Mouse (Mus musculus) hindbrain, embryonic 10.5 days (tissue): ENCODE measurements around the gene Rpl3. TPM values are rescaled to one million over a fixed set of nuclear protein-coding genes. Genes with fewer than 3 reads are reported as not detected.

Experiments used
- DNase-seq: peaks from one replicate; pipeline ENCODE4 v3.0.0-alpha.2; 2017; ENCODE audit warnings: low spot score
- H3K27ac ChIP-seq: fragments of 300-500 bp; sonication (generic); 2 replicates; pipeline ENCODE4 v1.5.1; 2016; ENCODE audit warnings: mild to moderate bottlenecking, moderate library complexity
- H3K27me3 ChIP-seq: fragments of 300-500 bp; sonication (generic); 2 replicates; pipeline ENCODE4 v1.6.1; 2016; ENCODE audit warnings: mild to moderate bottlenecking; ENCODE audit not compliant: poor library complexity, insufficient read depth, severe bottlenecking
- H3K36me3 ChIP-seq: fragments of 300-500 bp; sonication (generic); 2 replicates; pipeline ENCODE4 v1.6.1; 2016; ENCODE audit warnings: mild to moderate bottlenecking, moderate library complexity
- H3K4me1 ChIP-seq: fragments of 300-500 bp; sonication (generic); replicated peaks from 2 replicates; pipeline ENCODE4 v1.6.1; 2016; ENCODE audit warnings: mild to moderate bottlenecking
- H3K4me3 ChIP-seq: fragments of 300-500 bp; sonication (generic); 2 replicates; pipeline ENCODE4 v1.5.1; 2016; ENCODE audit warnings: mild to moderate bottlenecking, moderate library complexity
- H3K9me3 ChIP-seq: fragments of 300-500 bp; sonication (generic); 2 replicates; pipeline ENCODE4 v1.6.1; 2016; ENCODE audit warnings: mild to moderate bottlenecking, moderate library complexity
- WGBS: fragments of 180-500 bp; shearing (Covaris S2); methylation state at CpG from one replicate; pipeline ENCODE4 v1.1.7; 2016; 5-methylcytosine and 5-hydroxymethylcytosine counted together
- polyA plus RNA-seq: library from polyadenylated mRNA; unstranded; fragments of >200 nt; fragmentation: Nextera tagmentation; extraction: Ambion mirVana; gene quantifications from 2 replicates; pipeline ENCODE4 v1.2.1, GENCODE M21; 2016

Rpl3 gene
- polyA plus RNA-seq, 1 experiment from 2014 or later: 806 TPM

GRCm38 (mm10) chr15:80107575-80107974, 15.9 kb upstream of the Rpl3 start:
- Histone ChIP-seq H3K27ac (no peak overlapping the region), H3K4me1 (no peaks in the 10 kb centered on the region; the same call in 1 of the 2 replicates), H3K27me3 (no peaks in the 10 kb centered on the region), H3K9me3 (no peaks in the 10 kb centered on the region), H3K36me3 (no peaks in the 10 kb centered on the region), H3K4me3 (no peak overlapping the region)
- DNase-seq: no peak
- whole genome bisulfite sequencing: 91% methylated on average over 3 of the region's 3 CpGs

GRCm38 (mm10) chr15:80107143-80107542, 15.5 kb upstream of the Rpl3 start:
- Histone ChIP-seq H3K27me3 (no peaks in the 10 kb centered on the region), H3K36me3 (no peaks in the 10 kb centered on the region), H3K9me3 (no peaks in the 10 kb centered on the region), H3K4me1 (no peaks in the 10 kb centered on the region; the same call in 1 of the 2 replicates), H3K4me3 (no peak overlapping the region), H3K27ac (no peak overlapping the region)
- DNase-seq: no peak
- WGBS: 98% methylated on average over 8 of the region's 8 CpGs

- no peak overlapping the region for H3K4me3 ChIP-seq
- H3K27me3 ChIP-seq: no peaks in the 10 kb centered on the region
- DNase-seq: no peak
- no peaks in the 10 kb centered on the region for H3K4me1 ChIP-seq
- WGBS: 77% methylated on average over 12 of the region's 12 CpGs
- no peaks in the 10 kb centered on the region for H3K36me3 ChIP-seq
- H3K9me3 ChIP-seq: no peaks in the 10 kb centered on the region
- no peak overlapping the region for H3K27ac ChIP-seq
Measured at GRCm38 (mm10) chr15:80105490-80106410, 14.1 kb upstream of the Rpl3 start.

GRCm38 (mm10) chr15:80102495-80102894, 10.8 kb upstream of the Rpl3 start:
- Histone ChIP-seq H3K36me3 (no peaks in the 10 kb centered on the region), H3K27ac (no peak overlapping the region), H3K4me1 (peaks cover 18% of the 10 kb centered on the region), H3K4me3 (no peak overlapping the region), H3K27me3 (peaks cover 20% of the 10 kb centered on the region), H3K9me3 (no peaks in the 10 kb centered on the region)
- no peak for DNase-seq
- WGBS: 85% methylated on average over 6 of the region's 6 CpGs

- no peak for DNase-seq
- Histone ChIP-seq H3K27me3 (peaks cover 30% of the 10 kb centered on the region), H3K9me3 (no peaks in the 10 kb centered on the region), H3K27ac (no peak overlapping the region), H3K4me1 (peaks cover 28% of the 10 kb centered on the region), H3K36me3 (no peaks in the 10 kb centered on the region), H3K4me3 (no peak overlapping the region)
- WGBS: 77% methylated on average over 6 of the region's 6 CpGs
Measured at GRCm38 (mm10) chr15:80101503-80101902, 9.8 kb upstream of the Rpl3 start.

GRCm38 (mm10) chr15:80100871-80101270, 9.2 kb upstream of the Rpl3 start:
- H3K27me3 ChIP-seq: peaks cover 37% of the 10 kb centered on the region
- H3K36me3 ChIP-seq: no peaks in the 10 kb centered on the region
- H3K9me3 ChIP-seq: no peaks in the 10 kb centered on the region
- no peak overlapping the region for H3K4me3 ChIP-seq
- no peak overlapping the region for H3K27ac ChIP-seq
- H3K4me1 ChIP-seq: peaks cover 33% of the 10 kb centered on the region
- WGBS: 90% methylated on average over 10 of the region's 10 CpGs
- DNase-seq: no peak

GRCm38 (mm10) chr15:80100196-80100595, 8.5 kb upstream of the Rpl3 start:
- H3K36me3 ChIP-seq: no peaks in the 10 kb centered on the region
- H3K4me1 ChIP-seq: peaks cover 33% of the 10 kb centered on the region
- WGBS: 86% methylated on average over 3 of the region's 3 CpGs
- peaks cover 42% of the 10 kb centered on the region for H3K27me3 ChIP-seq
- no peak overlapping the region for H3K27ac ChIP-seq
- H3K9me3 ChIP-seq: no peaks in the 10 kb centered on the region
- no peak for DNase-seq
- no peak overlapping the region for H3K4me3 ChIP-seq

- Histone ChIP-seq H3K27me3 (peaks cover 42% of the 10 kb centered on the region), H3K4me1 (peaks cover 33% of the 10 kb centered on the region), H3K27ac (no peak overlapping the region), H3K9me3 (no peaks in the 10 kb centered on the region), H3K4me3 (no peak overlapping the region), H3K36me3 (no peaks in the 10 kb centered on the region)
- no peak for DNase-seq
- 78% methylated on average over 3 of the region's 3 CpGs for WGBS
Measured at GRCm38 (mm10) chr15:80099477-80099876, 7.8 kb upstream of the Rpl3 start.

GRCm38 (mm10) chr15:80098809-80099208, 7.1 kb upstream of the Rpl3 start:
- Histone ChIP-seq H3K27me3 (peaks cover 47% of the 10 kb centered on the region), H3K4me1 (peaks cover 33% of the 10 kb centered on the region), H3K27ac (0 out of 2 replicates have a peak overlapping the region, but pooled peaks have one; percentile 14), H3K9me3 (no peaks in the 10 kb centered on the region), H3K4me3 (no peak overlapping the region), H3K36me3 (no peaks in the 10 kb centered on the region)
- no peak for DNase-seq
- WGBS: 57% methylated on average over 9 of the region's 9 CpGs

- DNase-seq: no peak
- no peaks in the 10 kb centered on the region for H3K9me3 ChIP-seq
- WGBS: 31% methylated on average over 8 of the region's 8 CpGs
- H3K36me3 ChIP-seq: no peaks in the 10 kb centered on the region
- H3K27me3 ChIP-seq: peaks cover 55% of the 10 kb centered on the region
- H3K27ac ChIP-seq: no peak overlapping the region
- no peak overlapping the region for H3K4me3 ChIP-seq
- H3K4me1 ChIP-seq: peaks cover 33% of the 10 kb centered on the region
Measured at GRCm38 (mm10) chr15:80097999-80098461, 6.4 kb upstream of the Rpl3 start.

GRCm38 (mm10) chr15:80096946-80097881, 5.5 kb upstream of the Rpl3 start:
- H3K27me3 ChIP-seq: peaks cover 63% of the 10 kb centered on the region
- peaks cover 40% of the 10 kb centered on the region for H3K4me1 ChIP-seq
- peak overlapping the region; percentile 62 for H3K27ac ChIP-seq
- WGBS: 25% methylated on average over 20 of the region's 20 CpGs
- no peaks in the 10 kb centered on the region for H3K9me3 ChIP-seq
- no peaks in the 10 kb centered on the region for H3K36me3 ChIP-seq
- DNase-seq: peak; percentile 61
- peak overlapping the region; percentile 24; the same call in 1 of the 2 replicates for H3K4me3 ChIP-seq

GRCm38 (mm10) chr15:80096406-80096805, 4.7 kb upstream of the Rpl3 start:
- Histone ChIP-seq H3K4me3 (no peak overlapping the region), H3K27ac (no peak overlapping the region), H3K9me3 (no peaks in the 10 kb centered on the region), H3K27me3 (peaks cover 71% of the 10 kb centered on the region), H3K4me1 (peaks cover 48% of the 10 kb centered on the region), H3K36me3 (no peaks in the 10 kb centered on the region)
- 67% methylated on average over 10 of the region's 10 CpGs for WGBS
- no peak for DNase-seq
